Mouse (Mus musculus) thymus, postnatal 0 days (tissue): ENCODE data around the gene Hist2h2ac. TPM values are rescaled to one million over a fixed set of nuclear protein-coding genes. Genes with fewer than 3 reads are reported as not detected.
A peak's percentile ranks its signal among the peaks of the same experiment; 100 is the strongest.
"Not testable (repeated sequence)": the region's sequence is repeated elsewhere in the genome, so short reads cannot be mapped to it uniquely, and the experiment has no call there.

ENCODE experiments used
- DNase-seq: peaks from one replicate; pipeline ENCODE4 v3.0.0-alpha.2; 2015; ENCODE audit warnings: low spot score
- microRNA-seq: library from miRNA; unstranded; fragments of <30 nt; microRNA quantifications from one replicate; pipeline ENCODE4, GENCODE M21; 2016; ENCODE audit warnings: borderline number of aligned reads
- polyA plus RNA-seq: library from polyadenylated mRNA; unstranded; fragments of >200 nt; fragmentation: Nextera tagmentation; extraction: Ambion mirVana; gene quantifications from 2 replicates; pipeline ENCODE4 v1.2.1, GENCODE M21; 2015

The Hist2h2ac gene
- polyA plus RNA-seq, 1 experiment from 2014 or later, result 51.6 TPM

GRCm38 (mm10) chr3:96192977-96193376 is 27.7 kb downstream of the Hist2h2ac start:
- DNase-seq, result no peak

GRCm38 (mm10) chr3:96182382-96182776 is 38.3 kb downstream of the Hist2h2ac start:
- DNase-seq, result no peak

GRCm38 (mm10) chr3:96181510-96182381 is 38.9 kb downstream of the Hist2h2ac start:
- DNase-seq, result no peak

GRCm38 (mm10) chr3:96180727-96181477 is 39.8 kb downstream of the Hist2h2ac start, which contains the start of gene Sv2a:
Gene Sv2a, plus strand, starts transcription at chr3:96181151.
- peak; percentile 43 for DNase-seq

- no peak for DNase-seq
These were observed 41.1 kb downstream of the Hist2h2ac start for GRCm38 (mm10) chr3:96179531-96179930.

- DNase-seq, result no peak
These were observed 41.8 kb downstream of the Hist2h2ac start for GRCm38 (mm10) chr3:96178902-96179301.

- DNase-seq, result no peak
These were observed 42.3 kb downstream of the Hist2h2ac start for GRCm38 (mm10) chr3:96178427-96178826.

GRCm38 (mm10) chr3:96175251-96175650 is 45.4 kb downstream of the Hist2h2ac start:
- DNase-seq, result no peak

- DNase-seq, result not testable (repeated sequence)
These were observed 46.6 kb downstream of the Hist2h2ac start for GRCm38 (mm10) chr3:96174042-96174441.

- DNase-seq, result no peak
These were observed 47.5 kb downstream of the Hist2h2ac start for GRCm38 (mm10) chr3:96173185-96173584.

- DNase-seq, result peak; percentile 95
These were observed 48.2 kb downstream of the Hist2h2ac start, which contains the start of gene Sf3b4 for GRCm38 (mm10) chr3:96172197-96173178. Gene Sf3b4, plus strand, starts transcription at chr3:96172332.

- no peak for DNase-seq
These were observed 49.0 kb downstream of the Hist2h2ac start for GRCm38 (mm10) chr3:96171583-96172196.

- peak; percentile 48 for DNase-seq
These were observed 49.6 kb downstream of the Hist2h2ac start for GRCm38 (mm10) chr3:96170976-96171545.

Small RNAs within 50 kb of the gene (microRNA-seq; reads per million reads assigned to microRNA genes)
- gene Gm44492, result not detected
- gene Gm47311, result not detected
- gene Gm47313, result not detected

Other genes starting within 250 kb of the Hist2h2ac start
- gene Plekho1, start 224.9 kb downstream of the Hist2h2ac start, polyA plus RNA-seq, result 36.8 and 37.0 TPM in 2 replicates
- gene Vps45, start 162.4 kb downstream of the Hist2h2ac start, polyA plus RNA-seq, result 58.7 and 61.6 TPM in 2 replicates
- 12.2 and 17.7 TPM in 2 replicates for gene Otud7b, start 116.4 kb downstream of the Hist2h2ac start, polyA plus RNA-seq
- 8.9 and 9.6 TPM in 2 replicates for gene Mtmr11, start 58.9 kb downstream of the Hist2h2ac start, polyA plus RNA-seq
- gene Sf3b4, start 48.5 kb downstream of the Hist2h2ac start, polyA plus RNA-seq, result 129 and 151 TPM in 2 replicates
- gene Sv2a, start 39.7 kb downstream of the Hist2h2ac start, polyA plus RNA-seq, result 1.2 and 2.3 TPM in 2 replicates
- 84.7 and 86.0 TPM in 2 replicates for gene Bola1, start 1.2 kb downstream of the Hist2h2ac start, polyA plus RNA-seq
- gene Hist2h2ab, start 1.0 kb downstream of the Hist2h2ac start, polyA plus RNA-seq, result 0.94 and 1.8 TPM in 2 replicates
- gene Hist2h2be, start 239 bp upstream of the Hist2h2ac start, polyA plus RNA-seq, result 8.6 and 10.0 TPM in 2 replicates
- 30.0 and 47.7 TPM in 2 replicates for gene Hist2h3c2, start 18.2 kb upstream of the Hist2h2ac start, polyA plus RNA-seq
- 215 and 339 TPM in 2 replicates for gene Hist2h2aa2, start 19.4 kb upstream of the Hist2h2ac start, polyA plus RNA-seq
- 117 and 143 TPM in 2 replicates for gene Hist2h2aa1, start 24.6 kb upstream of the Hist2h2ac start, polyA plus RNA-seq
- 0.64 and 0.76 TPM in 2 replicates for gene Hist2h3c1, start 25.8 kb upstream of the Hist2h2ac start, polyA plus RNA-seq
- 101 and 145 TPM in 2 replicates for gene Hist2h4, start 42.4 kb upstream of the Hist2h2ac start, polyA plus RNA-seq
- gene Hist2h3b, start 47.8 kb upstream of the Hist2h2ac start, polyA plus RNA-seq, result 278 and 396 TPM in 2 replicates
- 47.9 and 71.3 TPM in 2 replicates for gene Hist2h2bb, start 48.9 kb upstream of the Hist2h2ac start, polyA plus RNA-seq
- gene Fcgr1, start 73.1 kb upstream of the Hist2h2ac start, polyA plus RNA-seq, result 3.4 and 5.0 TPM in 2 replicates
- 0.46 and 0.55 TPM in 2 replicates for gene BC107364, start 231.4 kb upstream of the Hist2h2ac start, polyA plus RNA-seq